Mouse (Mus musculus): Measurements from ENCODE around the gene Antxr2.

DNA sequence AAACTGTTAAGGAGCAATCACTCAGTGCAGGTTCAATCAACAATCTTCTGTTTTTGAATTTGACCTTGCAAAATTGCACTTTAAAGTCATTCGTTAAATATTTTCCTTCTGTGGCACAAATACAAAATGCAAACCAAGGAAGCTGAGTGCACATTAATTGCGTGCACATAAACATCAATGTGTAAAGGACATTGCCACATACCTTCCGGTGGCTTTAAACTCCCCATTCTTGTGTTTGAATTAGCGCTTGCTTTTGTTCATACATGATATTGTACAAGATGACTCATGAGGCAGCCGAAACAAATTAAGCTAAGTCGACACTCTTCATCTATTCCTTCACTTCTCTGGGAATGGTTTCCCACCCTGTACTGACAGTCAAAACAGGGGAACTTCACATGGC lies 24.4 kb upstream of the Antxr2 start:
- TF ChIP-seq CTCF (IDR thresholded peaks at IDR 0.05; ENCODE audit: control insufficient read depth, insufficient read depth, insufficient read length), result no peak
- no peak for TF ChIP-seq MAX (IDR thresholded peaks at IDR 0.05)
- TF ChIP-seq USF1 (IDR thresholded peaks at IDR 0.05; ENCODE audit: low read depth), result no peak
- TF ChIP-seq FOSL1 (IDR thresholded peaks at IDR 0.05; ENCODE audit: insufficient read depth, low read length, poor library complexity, severe bottlenecking), result no peak
- TF ChIP-seq MYOD1 (IDR thresholded peaks at IDR 0.05; ENCODE audit: control insufficient read depth, insufficient read length, low read depth), result no peak
- TF ChIP-seq MYOG (IDR thresholded peaks at IDR 0.05; ENCODE audit: control insufficient read depth, extremely low read depth, insufficient read length), result no peak

All from C2C12 (cell line).